Mouse (Mus musculus): ENCODE data around the gene Itpr2.

- TF ChIP-seq CTCF (IDR thresholded peaks at IDR 0.05; ENCODE audit: low read depth) (no peak), EP300 (optimal IDR thresholded peaks at IDR 0.05) (no peak)
Measured at GRCm38 (mm10) chr6:146371511-146371910, 130.5 kb downstream of the Itpr2 start.

All from stomach, postnatal 0 days (tissue).